Mouse (Mus musculus): ENCODE measurements around the gene D130043K22Rik. TPM values are rescaled to one million over a fixed set of nuclear protein-coding genes. Genes with fewer than 3 reads are reported as not detected.

Gene D130043K22Rik
- polyA plus RNA-seq, 1 experiment from 2014 or later, result 2.7 TPM

DNA sequence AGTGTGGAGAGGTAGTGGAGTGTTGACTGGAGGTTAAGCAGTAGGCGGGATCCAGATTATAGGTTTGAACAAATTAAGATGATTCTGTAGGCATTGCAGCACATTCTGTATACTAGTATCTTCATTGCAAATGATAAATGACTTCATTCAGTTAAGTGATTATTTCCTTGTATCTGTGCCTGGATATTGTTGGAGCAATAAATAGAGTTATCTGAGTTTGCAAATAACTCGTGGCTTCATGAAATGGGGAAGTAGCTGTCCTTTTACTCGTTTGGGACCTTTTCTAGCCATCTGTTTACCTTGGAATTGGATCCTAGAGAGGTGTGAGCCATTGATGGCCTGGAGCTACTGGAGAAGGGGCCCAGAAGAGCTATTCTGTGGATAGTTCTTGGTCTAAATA lies 5.1 kb upstream of the D130043K22Rik start:
- H3K4me1 ChIP-seq (replicated peaks), result peaks cover 8% of the 10 kb centered on the region
- H3K4me3 ChIP-seq (replicated peaks), result no peak overlapping the region
- no peaks in the 10 kb centered on the region for H3K27me3 ChIP-seq
- peaks cover 16% of the 10 kb centered on the region for H3K36me3 ChIP-seq
- H3K4me2 ChIP-seq (replicated peaks), result no peak overlapping the region
- 86% methylated on average over 3 of the region's 3 CpGs for WGBS
- ATAC-seq, result no peak
- no peaks in the 10 kb centered on the region for H3K9me3 ChIP-seq
- no peak overlapping the region for H3K27ac ChIP-seq
- H3K9ac ChIP-seq (replicated peaks), result no peak overlapping the region

DNA sequence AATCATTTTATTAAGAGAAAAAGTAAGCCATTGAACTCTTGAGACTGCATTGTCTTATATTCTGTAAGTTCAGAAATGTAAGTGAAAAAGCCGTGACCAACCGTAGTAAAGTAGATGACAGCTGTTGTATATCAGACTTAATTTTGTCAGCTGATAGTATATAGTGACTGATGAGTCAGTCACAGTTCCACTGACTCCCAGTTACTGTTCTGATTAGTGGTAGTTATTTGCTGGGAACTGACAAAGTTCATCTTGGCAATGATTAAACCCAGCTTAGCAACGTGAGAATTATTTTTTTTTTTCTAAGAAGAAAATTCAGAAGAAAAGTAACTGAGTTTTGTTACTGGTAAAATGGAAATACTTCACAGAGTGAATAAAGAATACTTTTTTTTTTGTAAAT lies 3.2 kb upstream of the D130043K22Rik start:
- ATAC-seq, result no peak
- Histone ChIP-seq H3K27ac (no peak overlapping the region), H3K9ac (replicated peaks) (no peak overlapping the region), H3K27me3 (no peaks in the 10 kb centered on the region), H3K9me3 (no peaks in the 10 kb centered on the region), H3K36me3 (peaks cover 16% of the 10 kb centered on the region), H3K4me2 (replicated peaks) (no peak overlapping the region), H3K4me1 (replicated peaks) (peaks cover 18% of the 10 kb centered on the region), H3K4me3 (replicated peaks) (no peak overlapping the region)
- WGBS, result 97% methylated on average over 3 of the region's 3 CpGs

DNA sequence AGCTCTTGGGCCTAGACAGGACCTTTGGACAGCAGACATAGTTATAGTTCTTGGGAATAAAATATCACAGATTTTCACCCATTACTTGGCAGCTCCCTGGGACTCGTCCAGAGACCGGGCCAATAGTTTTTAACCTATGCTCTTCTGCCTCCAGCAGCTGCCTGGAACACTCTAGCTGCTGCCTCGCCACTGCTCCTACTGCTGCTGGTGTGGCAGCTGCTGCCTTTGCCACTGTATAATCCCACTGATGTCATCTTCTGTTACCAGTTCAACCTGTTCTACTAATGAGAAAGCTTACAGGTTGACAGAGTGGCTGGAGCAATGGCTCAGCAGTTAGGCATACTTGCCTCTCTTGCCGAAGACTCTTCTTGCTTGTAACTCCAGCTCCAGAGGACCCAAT lies 4.4 kb downstream of the D130043K22Rik start:
- Histone ChIP-seq H3K9ac (replicated peaks) (no peak overlapping the region), H3K4me3 (replicated peaks) (no peak overlapping the region), H3K27ac (no peak overlapping the region), H3K27me3 (no peaks in the 10 kb centered on the region), H3K4me1 (replicated peaks) (peaks cover 18% of the 10 kb centered on the region), H3K36me3 (no peaks in the 10 kb centered on the region), H3K9me3 (no peaks in the 10 kb centered on the region), H3K4me2 (replicated peaks) (no peak overlapping the region)
- ATAC-seq, result no peak
- WGBS, result 90% methylated on average over 4 of the region's 4 CpGs

DNA sequence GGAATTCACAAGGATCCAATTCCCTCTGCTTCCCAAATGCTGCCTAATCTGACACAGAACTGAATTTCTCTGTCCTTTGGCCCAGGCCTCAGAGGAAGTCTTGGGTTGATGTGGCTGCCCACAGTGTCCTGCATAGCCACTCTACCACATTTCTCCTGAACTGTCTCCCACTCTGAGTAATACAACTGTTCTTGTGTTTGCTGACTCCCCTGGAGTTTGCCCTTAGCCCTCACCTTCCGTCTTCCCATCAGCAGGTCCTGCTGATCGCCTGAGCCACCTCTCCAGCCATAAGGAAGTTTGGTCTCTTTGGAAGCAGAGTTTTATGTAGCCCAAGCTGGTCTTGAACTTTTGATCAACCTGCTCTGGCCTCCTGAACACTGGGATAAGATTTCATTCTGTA lies 7.1 kb downstream of the D130043K22Rik start:
- no peak overlapping the region for H3K9ac ChIP-seq (replicated peaks)
- no peak overlapping the region for H3K4me3 ChIP-seq (replicated peaks)
- 91% methylated on average over 2 of the region's 2 CpGs for WGBS
- H3K4me1 ChIP-seq (replicated peaks), result no peaks in the 10 kb centered on the region
- H3K27ac ChIP-seq, result no peak overlapping the region
- H3K36me3 ChIP-seq, result no peaks in the 10 kb centered on the region
- no peaks in the 10 kb centered on the region for H3K9me3 ChIP-seq
- no peak overlapping the region for H3K4me2 ChIP-seq (replicated peaks)
- H3K27me3 ChIP-seq, result no peaks in the 10 kb centered on the region
- no peak for ATAC-seq

DNA sequence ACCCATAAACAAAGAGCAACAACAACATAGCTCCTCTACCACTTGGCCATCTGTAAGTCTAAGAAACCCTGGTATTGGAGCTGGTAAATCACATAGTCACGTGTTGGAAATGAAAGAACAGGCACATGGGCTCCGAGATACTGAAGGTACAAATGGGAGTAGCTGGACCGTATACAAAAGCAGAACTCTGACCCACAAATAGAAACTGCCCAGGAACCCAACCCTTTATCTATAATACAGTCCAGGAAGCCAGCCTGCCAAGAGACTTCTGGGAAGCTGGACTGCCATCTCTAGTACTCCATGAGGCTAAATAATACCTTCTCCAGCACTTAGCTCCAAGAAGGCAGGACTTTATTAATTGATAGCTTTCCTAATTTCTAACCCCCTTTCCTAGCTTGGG lies 7.6 kb downstream of the D130043K22Rik start:
- ATAC-seq, result no peak
- H3K36me3 ChIP-seq, result 0 out of 2 replicates have a peak, but pooled peaks cover 2% of the 10 kb centered on the region
- H3K9ac ChIP-seq (replicated peaks), result no peak overlapping the region
- H3K4me2 ChIP-seq (replicated peaks), result no peak overlapping the region
- no peak overlapping the region for H3K27ac ChIP-seq
- no peak overlapping the region for H3K4me3 ChIP-seq (replicated peaks)
- no peaks in the 10 kb centered on the region for H3K4me1 ChIP-seq (replicated peaks)
- no peaks in the 10 kb centered on the region for H3K27me3 ChIP-seq
- H3K9me3 ChIP-seq, result no peaks in the 10 kb centered on the region
- WGBS, result 79% methylated on average over 3 of the region's 3 CpGs

DNA sequence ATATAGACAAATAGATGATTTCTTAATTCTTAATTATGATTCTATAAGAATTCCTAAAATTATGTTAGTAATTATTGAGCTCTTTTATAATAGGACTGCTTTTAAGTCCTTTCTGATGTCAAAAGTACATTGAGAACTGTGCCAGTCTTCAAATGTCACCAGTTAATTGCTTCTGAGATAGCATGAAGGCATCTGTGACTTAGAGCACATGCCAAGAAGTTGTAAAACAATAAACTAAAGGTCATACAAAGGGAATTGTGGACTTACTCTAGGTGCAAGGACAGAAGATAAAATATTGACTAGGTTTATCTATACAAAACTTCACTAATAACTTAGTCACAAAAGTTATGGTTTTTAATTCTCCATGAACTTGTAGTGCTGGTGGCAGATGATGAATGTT lies 14.2 kb downstream of the D130043K22Rik start:
- Histone ChIP-seq H3K9ac (replicated peaks) (no peak overlapping the region), H3K9me3 (no peaks in the 10 kb centered on the region), H3K4me2 (replicated peaks) (no peak overlapping the region), H3K36me3 (0 out of 2 replicates have a peak, but pooled peaks cover 6% of the 10 kb centered on the region), H3K4me1 (replicated peaks) (no peaks in the 10 kb centered on the region), H3K27me3 (no peaks in the 10 kb centered on the region), H3K27ac (no peak overlapping the region), H3K4me3 (replicated peaks) (no peak overlapping the region)
- no peak for ATAC-seq

DNA sequence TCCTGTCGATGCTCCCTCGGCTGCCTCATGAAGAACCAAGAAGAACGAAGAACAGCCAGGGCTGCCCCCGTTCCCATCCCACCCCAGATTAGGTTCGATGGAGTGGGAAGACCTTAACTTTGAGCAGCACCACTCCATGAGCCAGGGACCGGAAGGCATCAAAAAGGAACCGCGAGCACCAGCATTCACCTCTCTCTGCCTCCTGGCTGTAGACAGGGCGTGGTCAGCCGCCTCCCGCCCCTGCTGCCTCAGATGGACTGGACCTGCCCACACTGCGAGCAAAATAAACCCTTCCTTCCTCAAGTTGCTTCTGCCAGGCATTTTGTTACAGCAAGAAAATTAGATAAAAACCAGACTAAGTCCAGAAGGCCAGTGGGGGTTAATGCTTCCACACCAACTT lies 16.1 kb downstream of the D130043K22Rik start:
- 84% methylated on average over 12 of the region's 12 CpGs for WGBS
- no peaks in the 10 kb centered on the region for H3K9me3 ChIP-seq
- ATAC-seq, result no peak

DNA sequence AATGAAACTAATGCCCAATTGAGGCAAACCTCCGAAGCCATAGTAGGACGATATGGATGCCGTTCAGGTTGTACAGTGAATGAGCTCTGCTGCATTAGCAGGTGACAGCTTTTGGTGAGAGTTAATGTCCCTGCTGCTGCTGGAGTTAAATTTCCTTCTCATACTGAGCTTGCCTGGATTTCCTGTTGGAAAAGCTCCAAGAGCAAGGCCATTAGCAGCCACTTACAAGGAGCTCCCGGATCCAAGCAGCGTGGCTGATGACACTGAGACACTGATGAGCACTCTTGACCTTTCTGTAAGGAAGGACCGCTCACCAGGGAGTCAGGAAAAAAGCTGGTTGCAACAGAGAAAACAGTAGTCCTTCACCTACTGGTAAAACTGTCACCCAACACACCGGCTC lies 17.1 kb downstream of the D130043K22Rik start:
- Histone ChIP-seq H3K4me2 (replicated peaks) (no peak overlapping the region), H3K4me3 (replicated peaks) (no peak overlapping the region), H3K36me3 (0 out of 2 replicates have a peak, but pooled peaks cover 6% of the 10 kb centered on the region), H3K27me3 (no peaks in the 10 kb centered on the region), H3K9ac (replicated peaks) (no peak overlapping the region), H3K4me1 (replicated peaks) (no peaks in the 10 kb centered on the region), H3K27ac (no peak overlapping the region), H3K9me3 (no peaks in the 10 kb centered on the region)
- WGBS, result 84% methylated on average over 7 of the region's 7 CpGs
- no peak for ATAC-seq

More for the DNA sequence above, 16.1 kb downstream of the D130043K22Rik start:
- no peaks in the 10 kb centered on the region for H3K27me3 ChIP-seq
- 0 out of 2 replicates have a peak, but pooled peaks cover 6% of the 10 kb centered on the region for H3K36me3 ChIP-seq
- no peak overlapping the region for H3K4me2 ChIP-seq (replicated peaks)
- no peaks in the 10 kb centered on the region for H3K4me1 ChIP-seq (replicated peaks)
- H3K9ac ChIP-seq (replicated peaks), result no peak overlapping the region
- no peak overlapping the region for H3K27ac ChIP-seq
- no peak overlapping the region for H3K4me3 ChIP-seq (replicated peaks)

DNA sequence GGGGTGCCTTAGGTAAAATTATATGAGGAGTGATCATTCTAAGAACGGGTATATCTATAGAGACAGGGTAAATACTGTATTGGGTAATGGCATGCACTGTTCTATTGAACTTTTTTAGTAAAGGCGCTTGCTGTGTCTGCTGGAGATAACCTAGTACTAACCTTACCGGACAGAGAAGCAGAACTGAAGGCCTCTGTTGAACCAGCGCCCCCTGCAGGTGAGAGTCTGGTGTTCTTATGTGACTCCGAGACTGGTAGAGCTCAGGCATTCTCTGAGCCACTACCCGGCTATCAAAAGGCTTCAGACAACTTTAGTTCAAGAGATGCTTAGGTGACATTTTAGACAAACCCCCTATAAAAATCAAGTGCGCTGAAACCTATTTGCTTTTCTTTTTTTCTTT lies 17.6 kb downstream of the D130043K22Rik start:
- Histone ChIP-seq H3K36me3 (0 out of 2 replicates have a peak, but pooled peaks cover 4% of the 10 kb centered on the region), H3K4me1 (replicated peaks) (no peaks in the 10 kb centered on the region), H3K27ac (no peak overlapping the region), H3K9me3 (no peaks in the 10 kb centered on the region), H3K27me3 (no peaks in the 10 kb centered on the region), H3K4me3 (replicated peaks) (no peak overlapping the region), H3K4me2 (replicated peaks) (no peak overlapping the region), H3K9ac (replicated peaks) (no peak overlapping the region)
- ATAC-seq, result no peak
- WGBS, result 57% methylated on average over 7 of the region's 7 CpGs

DNA sequence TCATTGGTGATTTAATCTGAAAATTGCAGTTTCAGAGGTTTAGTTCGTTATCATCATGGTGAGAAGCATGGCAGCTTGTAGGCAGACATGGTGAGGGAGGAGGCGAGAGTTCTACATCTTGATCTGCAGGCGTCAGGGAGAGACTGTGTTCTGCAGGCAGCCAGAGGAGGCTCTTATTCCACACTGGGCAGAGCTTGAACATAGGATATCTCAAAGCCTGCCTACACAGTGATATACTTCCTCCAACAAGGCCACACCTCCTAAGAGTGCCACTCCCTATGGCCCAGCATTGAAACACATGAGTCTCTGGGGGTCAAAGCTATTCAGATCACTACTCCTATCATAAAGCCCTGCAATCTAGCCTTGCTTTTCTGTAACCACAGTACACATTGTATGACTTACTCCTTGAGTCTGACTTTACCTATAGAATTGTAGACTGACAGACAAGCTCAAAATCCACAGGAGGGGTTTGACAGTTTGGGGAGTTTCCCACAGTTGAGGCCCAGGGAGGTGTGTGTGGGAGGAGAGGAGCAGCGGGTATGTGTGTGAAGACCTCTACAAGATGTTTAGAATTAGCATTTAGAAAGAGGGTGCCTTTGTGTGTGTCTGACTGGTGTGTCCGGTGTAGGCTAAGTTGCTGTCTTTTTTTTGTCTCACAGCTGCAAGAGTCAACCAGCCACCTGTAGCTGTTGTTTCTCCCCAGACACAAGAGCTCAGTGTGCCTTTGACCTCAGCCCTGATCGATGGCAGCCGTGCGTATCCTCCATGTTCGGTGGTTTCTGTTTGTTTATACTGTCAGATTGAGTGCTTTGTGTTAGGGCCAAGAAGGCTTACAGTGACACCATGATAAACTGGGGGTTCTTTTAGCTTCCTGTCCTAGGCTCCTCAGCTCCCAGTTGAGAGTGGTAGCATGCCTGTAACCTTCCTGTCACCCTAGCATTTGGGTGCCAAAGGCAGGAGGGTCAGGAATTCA lies 21.8 kb downstream of the D130043K22Rik start:
- no peaks in the 10 kb centered on the region for H3K9me3 ChIP-seq
- H3K4me2 ChIP-seq (replicated peaks), result no peak overlapping the region
- WGBS, result 71% methylated on average over 9 of the region's 9 CpGs
- H3K9ac ChIP-seq (replicated peaks), result no peak overlapping the region
- no peak overlapping the region for H3K4me3 ChIP-seq (replicated peaks)
- no peaks in the 10 kb centered on the region for H3K4me1 ChIP-seq (replicated peaks)
- H3K27me3 ChIP-seq, result no peaks in the 10 kb centered on the region
- no peak overlapping the region for H3K27ac ChIP-seq
- no peaks in the 10 kb centered on the region for H3K36me3 ChIP-seq
- no peak for ATAC-seq

DNA sequence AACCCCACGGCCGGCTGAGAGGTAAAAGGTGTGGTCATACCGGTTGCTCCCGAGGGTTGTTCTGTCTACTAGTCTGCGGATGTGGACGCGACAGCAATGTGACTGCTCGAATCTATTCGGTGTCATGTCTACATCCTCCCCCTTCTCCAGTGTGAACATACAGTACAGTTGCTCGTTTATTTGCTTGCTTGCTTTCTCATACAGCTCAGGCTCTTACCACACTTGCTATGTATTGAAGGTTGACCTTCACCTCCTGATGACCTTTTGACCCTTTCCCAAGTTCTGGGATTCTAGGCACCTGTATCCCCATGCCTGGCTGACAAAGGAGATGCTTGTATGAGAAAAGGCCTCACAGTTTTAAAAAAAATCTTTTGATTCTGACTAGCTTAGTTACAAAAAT lies 22.9 kb downstream of the D130043K22Rik start:
- ATAC-seq, result no peak
- Histone ChIP-seq H3K9me3 (no peaks in the 10 kb centered on the region), H3K4me1 (replicated peaks) (no peaks in the 10 kb centered on the region), H3K36me3 (no peaks in the 10 kb centered on the region), H3K4me3 (replicated peaks) (no peak overlapping the region), H3K27ac (no peak overlapping the region), H3K4me2 (replicated peaks) (no peak overlapping the region), H3K27me3 (no peaks in the 10 kb centered on the region), H3K9ac (replicated peaks) (no peak overlapping the region)
- WGBS, result 93% methylated on average over 10 of the region's 10 CpGs

DNA sequence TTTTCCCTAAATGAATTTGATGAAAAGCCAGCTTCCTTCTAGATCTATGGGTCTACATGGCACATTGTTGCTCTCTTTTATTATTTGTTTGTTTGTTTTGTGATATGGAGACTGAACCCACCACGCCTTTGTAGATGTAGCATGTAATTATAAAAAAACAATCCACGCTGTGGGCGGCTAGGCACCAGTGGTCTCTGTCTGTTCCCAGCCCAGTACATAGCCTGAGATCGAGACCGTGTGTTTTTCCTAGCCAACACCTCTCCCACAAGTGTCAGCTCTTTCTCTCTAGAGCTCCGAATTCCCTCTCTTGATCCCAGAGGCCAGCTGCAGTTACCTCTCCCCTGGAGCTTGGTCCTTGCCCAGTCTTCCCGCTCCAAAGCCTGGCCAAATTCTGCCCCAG lies 23.3 kb downstream of the D130043K22Rik start:
- H3K27me3 ChIP-seq, result no peaks in the 10 kb centered on the region
- WGBS, result 91% methylated on average over 7 of the region's 7 CpGs
- H3K36me3 ChIP-seq, result no peaks in the 10 kb centered on the region

More for the DNA sequence above, 23.3 kb downstream of the D130043K22Rik start:
- no peaks in the 10 kb centered on the region for H3K4me1 ChIP-seq (replicated peaks)
- ATAC-seq, result no peak
- H3K27ac ChIP-seq, result no peak overlapping the region
- H3K4me3 ChIP-seq (replicated peaks), result no peak overlapping the region
- H3K9ac ChIP-seq (replicated peaks), result no peak overlapping the region
- H3K4me2 ChIP-seq (replicated peaks), result no peak overlapping the region
- H3K9me3 ChIP-seq, result no peaks in the 10 kb centered on the region
